18 mouse cellular contexts compared by ENCODE assay signal in the genomic region with DNA sequence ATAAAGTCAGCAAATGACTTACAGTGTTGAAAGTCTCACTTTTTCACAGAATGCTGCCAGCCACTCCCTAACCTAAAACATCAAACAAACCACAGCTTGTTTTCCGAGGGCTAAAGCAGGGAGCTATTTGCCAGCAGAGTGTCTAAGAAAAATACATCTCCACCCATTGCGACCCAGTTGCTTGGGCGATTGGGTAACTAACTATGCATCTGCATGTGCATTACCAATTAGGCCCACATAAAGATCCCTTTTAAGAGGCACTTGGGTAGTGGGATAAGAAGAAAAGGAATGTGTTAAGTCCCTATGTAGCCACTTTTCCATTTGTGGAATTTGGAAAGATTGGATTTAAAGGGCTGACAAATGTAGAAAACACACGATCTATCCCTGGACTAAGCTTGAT.
"Had no signal": no experiment of that assay in that cellular context is flagged by ENCODE, and none has a peak within 500 bp of the region (broad histone marks: within the 10 kb centered on the region; RNA-seq: fewer than 3 reads in every experiment).

No protein-coding gene starts in this region.

- H3K4me2 ChIP-seq: limb, embryonic 13.5 days; liver, embryonic 12.5 days; liver, embryonic 15.5 days; lung, embryonic 15.5 days; neural tube, embryonic 12.5 days had no signal

- H3K36me3 ChIP-seq: limb, embryonic 10.5 days; limb, embryonic 13.5 days; liver, embryonic 12.5 days; liver, embryonic 15.5 days; lung, embryonic 15.5 days; midbrain, embryonic 10.5 days; neural tube, embryonic 12.5 days had no signal

- H3K27me3 ChIP-seq: liver, embryonic 12.5 days; liver, embryonic 15.5 days; lung, embryonic 15.5 days; megakaryocyte, embryonic 14.5 days; neural tube, embryonic 12.5 days had no signal

- DNase-seq: kidney, postnatal 25 days; layer of hippocampus, adult 9-11 months; liver; lung, adult 18-20 months; lung, postnatal 10 days; lung, postnatal 36 days; thymus, adult 18-20 months; thymus, postnatal 4 days had no signal

- H3K27ac ChIP-seq: kidney, postnatal 0 days; layer of hippocampus, adult 2 months; limb, embryonic 10.5 days; limb, embryonic 13.5 days; liver, embryonic 12.5 days; liver, embryonic 15.5 days; lung, embryonic 15.5 days; midbrain, embryonic 10.5 days; neural tube, embryonic 12.5 days had no signal

- H3K4me1 ChIP-seq: liver, embryonic 12.5 days; liver, embryonic 15.5 days; lung, embryonic 15.5 days; megakaryocyte, embryonic 14.5 days had no signal

- ATAC-seq: liver, embryonic 12.5 days had no signal

- H3K9me3 ChIP-seq: limb, embryonic 10.5 days; limb, embryonic 13.5 days; liver, embryonic 12.5 days; liver, embryonic 15.5 days; lung, embryonic 15.5 days; megakaryocyte, embryonic 14.5 days; midbrain, embryonic 10.5 days; neural tube, embryonic 12.5 days had no signal

- H3K9ac ChIP-seq: limb, embryonic 13.5 days; liver, embryonic 12.5 days; liver, embryonic 15.5 days; lung, embryonic 15.5 days; neural tube, embryonic 12.5 days had no signal

- H3K4me3 ChIP-seq: layer of hippocampus, adult 2 months; limb, embryonic 10.5 days; limb, embryonic 13.5 days; liver, embryonic 12.5 days; liver, embryonic 15.5 days; lung, embryonic 15.5 days; megakaryocyte, embryonic 14.5 days; midbrain, embryonic 10.5 days; neural tube, embryonic 12.5 days had no signal
